Mouse (Mus musculus) hindbrain, embryonic 13.5 days (tissue): ENCODE results near the gene Dgat2l6. TPM values are rescaled to one million over a fixed set of nuclear protein-coding genes. Genes with fewer than 3 reads are reported as not detected.
A peak's percentile ranks its signal among the peaks of the same experiment; 100 is the strongest.

Experiments
- ATAC-seq: fragments of 200-750 bp; cut with Nextera tagmentation; 2 replicates; pipeline ENCODE4 v1.8.0; 2017; ENCODE audit warnings: moderate TSS enrichment; ENCODE audit not compliant: low FRiP score
- H3K27ac ChIP-seq: fragments of 300-500 bp; sonication (generic); 2 replicates; pipeline ENCODE4 v1.5.1; 2015; ENCODE audit warnings: inconsistent platforms, mild to moderate bottlenecking, moderate library complexity
- H3K27me3 ChIP-seq: fragments of 300-500 bp; sonication (generic); 2 replicates; pipeline ENCODE4 v1.6.1; 2015; ENCODE audit warnings: mild to moderate bottlenecking, inconsistent platforms
- H3K36me3 ChIP-seq: fragments of 300-500 bp; sonication (generic); 2 replicates; pipeline ENCODE4 v1.6.1; 2015; ENCODE audit warnings: mild to moderate bottlenecking, inconsistent platforms
- H3K4me1 ChIP-seq: fragments of 300-500 bp; sonication (generic); replicated peaks from 2 replicates; pipeline ENCODE4 v1.6.1; 2015; ENCODE audit warnings: inconsistent platforms
- H3K4me2 ChIP-seq: fragments of 300-500 bp; sonication (generic); 2 replicates; pipeline ENCODE4 v1.6.1; 2015; ENCODE audit warnings: inconsistent platforms, mild to moderate bottlenecking, moderate library complexity
- H3K4me3 ChIP-seq: fragments of 300-500 bp; sonication (generic); 2 replicates; pipeline ENCODE4 v1.5.1; 2015; ENCODE audit warnings: mild to moderate bottlenecking, inconsistent platforms
- H3K9ac ChIP-seq: fragments of 300-500 bp; sonication (generic); 2 replicates; pipeline ENCODE4 v1.6.1; 2015; ENCODE audit warnings: mild to moderate bottlenecking, inconsistent platforms
- H3K9me3 ChIP-seq: fragments of 300-500 bp; sonication (generic); 2 replicates; pipeline ENCODE4 v1.6.1; 2016; ENCODE audit warnings: inconsistent platforms
- WGBS: fragments of 180-500 bp; shearing (Covaris S2); methylation state at CpG from one replicate; pipeline ENCODE4 v1.1.7; 2015; 5-methylcytosine and 5-hydroxymethylcytosine counted together
- polyA plus RNA-seq: library from polyadenylated mRNA; unstranded; fragments of >200 nt; fragmentation: Nextera tagmentation; extraction: Ambion mirVana; gene quantifications from 2 replicates; pipeline ENCODE4 v1.2.1, GENCODE M21; 2015

The Dgat2l6 gene
- 0.04 TPM in 1 of 2 replicates, not detected in the other for polyA plus RNA-seq

DNA sequence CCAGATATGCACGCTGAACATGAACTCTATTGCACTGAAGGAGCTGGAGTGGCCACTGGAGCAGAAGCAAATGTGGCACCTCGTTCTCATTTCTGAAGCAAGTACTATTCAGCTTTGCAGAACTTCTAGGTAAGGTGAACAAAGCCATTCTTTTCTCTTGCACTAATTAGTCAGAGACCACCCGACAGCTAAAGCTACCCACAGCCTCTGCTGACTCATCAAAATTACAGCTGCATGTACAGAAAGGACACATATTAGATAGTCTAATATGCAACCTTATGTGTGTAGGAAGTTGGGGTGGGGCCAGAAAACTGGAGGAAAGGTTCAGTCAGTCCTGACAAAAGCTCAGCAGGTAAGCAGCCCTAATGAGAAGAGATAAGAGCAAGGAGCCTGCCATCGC, at the start of gene Dgat2l6:
Dgat2l6 (plus strand) TSS at position 368 of the 400 bp plus-strand sequence.
- WGBS = 90% methylated on average over 4 of the region's 4 CpGs
- Histone ChIP-seq H3K36me3 (no peaks in the 10 kb centered on the region), H3K4me3 (no peak within 1 kb of the TSS), H3K27ac (no peak within 1 kb of the TSS), H3K9ac (no peak within 1 kb of the TSS), H3K9me3 (no peaks in the 10 kb centered on the region), H3K4me1 (no peaks in the 10 kb centered on the region), H3K27me3 (no peaks in the 10 kb centered on the region), H3K4me2 (no peak within 1 kb of the TSS)
- ATAC-seq = no peak

DNA sequence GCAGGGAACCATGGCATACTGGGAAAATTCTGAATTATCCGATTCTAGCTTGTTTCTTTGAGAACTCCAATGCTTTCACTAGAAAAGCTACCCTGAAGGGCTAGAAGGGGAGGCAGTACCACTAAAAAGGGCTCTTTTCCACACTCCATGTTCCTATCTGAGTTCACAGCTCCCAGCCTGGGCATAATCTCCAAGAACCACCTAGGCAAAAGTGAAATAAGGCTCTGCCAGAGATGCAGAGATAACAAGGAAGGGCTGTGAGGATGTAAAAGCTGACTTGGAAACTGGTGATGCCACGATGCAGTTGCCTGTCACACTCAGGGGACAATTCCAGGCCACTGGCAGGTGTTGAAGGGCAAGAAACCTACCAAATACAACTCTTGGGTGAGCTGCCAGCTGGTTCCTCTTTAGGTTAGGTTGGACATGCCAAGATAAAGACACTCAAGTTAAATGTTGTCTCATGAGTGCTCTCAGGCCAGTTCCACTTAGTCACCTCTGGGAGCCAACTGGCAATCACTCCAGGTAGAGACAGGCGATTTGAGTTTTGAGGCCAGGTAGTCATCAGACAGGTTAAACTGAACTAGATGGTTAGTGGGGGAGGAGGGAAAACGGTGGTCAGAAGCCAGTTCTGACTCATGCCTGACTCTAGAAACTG, 48.9 kb upstream of the Dgat2l6 start:
- no peak overlapping the region for H3K4me2 ChIP-seq
- 78% methylated on average over 4 of the region's 4 CpGs for WGBS
- no peak for ATAC-seq
- no peak overlapping the region for H3K27ac ChIP-seq
- H3K27me3 ChIP-seq = peaks cover 18% of the 10 kb centered on the region; the same call in 1 of the 2 replicates
- no peak overlapping the region for H3K4me3 ChIP-seq
- no peaks in the 10 kb centered on the region for H3K36me3 ChIP-seq
- H3K9ac ChIP-seq = no peak overlapping the region
- no peaks in the 10 kb centered on the region for H3K9me3 ChIP-seq
- H3K4me1 ChIP-seq = no peaks in the 10 kb centered on the region

DNA sequence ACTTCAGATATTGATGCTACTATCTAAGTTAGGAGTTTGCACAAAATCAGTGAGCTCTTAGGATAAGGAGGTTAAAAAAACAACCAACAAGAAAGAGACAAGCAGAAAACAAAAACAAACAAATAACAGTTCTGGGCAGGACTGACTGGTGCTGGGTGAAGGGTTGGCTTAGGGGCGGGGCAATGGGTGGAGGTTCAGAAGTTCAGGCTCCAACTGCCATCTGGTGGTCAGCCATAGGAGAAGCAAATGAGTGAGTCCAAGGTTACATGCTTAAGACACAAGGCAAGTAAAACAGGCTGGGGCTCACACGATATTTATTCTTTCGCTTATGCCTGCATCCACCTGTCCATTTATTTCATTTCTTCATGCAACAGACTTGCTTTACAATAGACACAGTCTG, 44.3 kb upstream of the Dgat2l6 start:
- no peaks in the 10 kb centered on the region for H3K4me1 ChIP-seq
- WGBS = 43% methylated on average over 3 of the region's 3 CpGs

DNA sequence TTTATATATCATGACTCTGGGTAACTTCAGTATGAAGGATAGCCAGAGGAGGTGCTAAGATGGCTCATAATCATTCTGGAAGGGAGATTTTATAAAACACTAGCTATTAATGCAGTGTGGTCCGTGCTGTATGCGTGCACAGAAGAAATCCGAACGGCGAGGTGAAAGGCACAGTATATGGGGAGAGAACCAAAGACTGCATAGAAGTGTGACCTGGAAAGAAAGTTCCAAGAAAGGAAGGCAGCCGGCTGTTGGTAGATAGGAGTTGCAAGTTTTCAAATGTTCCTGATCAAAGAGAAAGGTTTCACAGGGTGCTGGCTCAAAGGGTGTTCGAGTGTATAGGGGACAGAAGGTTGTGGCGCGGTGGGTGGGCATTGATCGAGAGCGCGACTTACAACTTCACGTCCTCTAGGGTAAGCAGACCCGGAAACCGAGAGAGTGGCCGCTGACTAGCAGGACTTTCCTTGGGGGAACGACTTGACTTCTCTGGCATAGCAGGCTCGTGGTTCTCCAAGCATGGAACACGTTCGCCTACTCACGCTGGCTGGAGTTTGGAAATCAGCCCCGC, 31.1 kb upstream of the Dgat2l6 start:
- 22% methylated on average over 22 of the region's 22 CpGs for WGBS

More for the DNA sequence above, 44.3 kb upstream of the Dgat2l6 start:
- no peaks in the 10 kb centered on the region for H3K9me3 ChIP-seq
- no peak overlapping the region for H3K27ac ChIP-seq
- peaks cover 15% of the 10 kb centered on the region; the same call in 1 of the 2 replicates for H3K27me3 ChIP-seq
- H3K4me3 ChIP-seq = no peak overlapping the region
- no peak overlapping the region for H3K9ac ChIP-seq
- H3K4me2 ChIP-seq = no peak overlapping the region
- peak; percentile 84 for ATAC-seq
- no peaks in the 10 kb centered on the region for H3K36me3 ChIP-seq

DNA sequence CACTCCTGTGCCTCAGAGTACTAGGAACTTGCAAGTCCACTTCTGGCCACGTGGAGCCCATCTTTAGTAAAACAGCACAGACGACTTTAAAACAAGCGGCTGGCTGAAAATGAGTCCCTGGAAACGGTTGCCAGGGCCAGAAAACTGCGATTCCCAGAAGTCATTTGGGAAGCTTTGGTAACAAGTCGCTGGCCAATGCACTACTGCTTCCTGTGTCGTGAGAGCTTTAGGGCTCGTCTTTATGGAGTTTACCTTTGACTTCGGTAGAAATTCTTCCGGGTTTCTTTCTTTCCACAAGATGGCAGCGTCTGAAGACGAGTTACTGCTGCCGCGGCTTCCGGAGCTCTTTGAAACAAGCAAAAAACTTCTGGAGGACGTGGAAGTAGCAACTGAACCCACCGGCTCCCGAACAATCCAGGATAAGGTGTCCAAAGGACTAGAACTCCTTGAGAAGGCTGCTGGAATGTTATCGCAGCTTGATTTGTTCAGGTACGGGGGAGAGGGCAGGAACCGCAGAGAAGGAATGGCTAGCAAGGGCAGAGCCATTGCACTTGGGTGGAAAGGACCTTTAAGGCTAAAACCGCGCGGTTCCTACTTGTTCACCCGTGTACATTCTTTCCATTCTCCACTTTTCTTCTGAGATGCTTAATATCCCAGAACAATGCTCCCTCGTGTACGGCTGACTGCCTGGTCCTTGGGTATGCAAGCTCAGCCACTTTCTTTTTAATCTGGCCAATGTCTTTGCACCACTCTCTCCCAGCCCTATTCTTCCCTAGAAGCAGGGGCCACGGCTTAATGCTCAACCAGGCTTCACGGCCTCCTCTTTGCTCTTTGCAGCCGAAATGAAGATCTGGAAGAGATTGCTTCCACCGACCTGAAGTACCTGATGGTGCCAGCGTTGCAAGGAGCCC, 30.3 kb upstream of the Dgat2l6 start, which contains the start of gene Igbp1:
Igbp1 (plus strand) TSS at position 224 of the 911 bp plus-strand sequence.
- peak; percentile 98 for ATAC-seq
- peak within 1 kb of the TSS; percentile 70 for H3K9ac ChIP-seq
- peaks cover 6% of the 10 kb centered on the region; the same call in 1 of the 2 replicates for H3K36me3 ChIP-seq
- H3K4me3 ChIP-seq = peak within 1 kb of the TSS; percentile 56
- H3K27ac ChIP-seq = 0 out of 2 replicates have a peak within 1 kb of the TSS, but pooled peaks have one; percentile 40
- H3K4me2 ChIP-seq = peak within 1 kb of the TSS; percentile 63
- H3K4me1 ChIP-seq = peaks cover 9% of the 10 kb centered on the region
- H3K9me3 ChIP-seq = no peaks in the 10 kb centered on the region
- peaks cover 9% of the 10 kb centered on the region; the same call in 1 of the 2 replicates for H3K27me3 ChIP-seq
- 18% methylated on average over 32 of the region's 32 CpGs for WGBS

More for the DNA sequence above, 31.1 kb upstream of the Dgat2l6 start:
- peak overlapping the region; percentile 58 for H3K4me2 ChIP-seq
- H3K9me3 ChIP-seq = no peaks in the 10 kb centered on the region
- H3K36me3 ChIP-seq = peaks cover 6% of the 10 kb centered on the region; the same call in 1 of the 2 replicates
- peaks cover 9% of the 10 kb centered on the region; the same call in 1 of the 2 replicates for H3K27me3 ChIP-seq
- H3K4me3 ChIP-seq = peak overlapping the region; percentile 56
- H3K9ac ChIP-seq = no peak overlapping the region
- ATAC-seq = peak; percentile 67
- peaks cover 9% of the 10 kb centered on the region for H3K4me1 ChIP-seq
- H3K27ac ChIP-seq = no peak overlapping the region

DNA sequence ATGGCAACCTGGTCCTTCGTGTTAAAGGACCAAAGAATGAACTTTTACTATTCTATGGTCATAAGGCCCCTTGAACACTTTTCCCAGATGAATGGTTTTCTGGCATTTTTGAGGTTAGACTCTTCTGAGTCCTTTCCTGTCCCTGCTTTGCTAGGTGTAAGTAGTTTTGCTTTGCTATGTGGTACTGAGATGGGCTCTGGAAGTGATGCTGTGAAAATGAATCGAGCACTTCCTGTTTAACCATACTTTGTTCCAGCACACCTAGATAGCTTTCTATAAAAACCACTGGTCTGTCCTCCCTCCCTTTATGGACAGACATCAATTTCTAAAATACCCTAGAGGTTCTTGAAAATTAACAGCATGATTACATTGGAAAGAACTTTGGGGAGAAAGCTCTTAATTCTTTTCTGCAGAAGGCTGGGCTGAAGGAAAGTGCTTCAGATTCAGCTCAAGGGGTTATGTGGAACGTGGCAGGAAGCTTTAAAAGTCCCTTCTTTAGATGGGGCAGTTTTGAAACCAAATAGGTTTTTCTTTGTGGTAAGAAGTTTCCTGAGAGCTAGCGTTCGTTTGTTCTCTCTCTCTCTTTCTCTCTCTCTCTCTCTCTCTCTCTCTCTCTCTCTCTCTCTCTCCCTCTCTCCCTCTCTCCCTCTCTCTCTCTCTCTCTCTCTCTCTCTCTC, 20.3 kb upstream of the Dgat2l6 start:
- no peak overlapping the region for H3K27ac ChIP-seq
- H3K36me3 ChIP-seq = peaks cover 24% of the 10 kb centered on the region
- H3K4me1 ChIP-seq = no peaks in the 10 kb centered on the region
- no peaks in the 10 kb centered on the region for H3K27me3 ChIP-seq
- H3K9ac ChIP-seq = no peak overlapping the region
- no peak for ATAC-seq
- no peaks in the 10 kb centered on the region for H3K9me3 ChIP-seq
- WGBS = 89% methylated on average over 5 of the region's 5 CpGs
- H3K4me3 ChIP-seq = no peak overlapping the region
- H3K4me2 ChIP-seq = no peak overlapping the region

DNA sequence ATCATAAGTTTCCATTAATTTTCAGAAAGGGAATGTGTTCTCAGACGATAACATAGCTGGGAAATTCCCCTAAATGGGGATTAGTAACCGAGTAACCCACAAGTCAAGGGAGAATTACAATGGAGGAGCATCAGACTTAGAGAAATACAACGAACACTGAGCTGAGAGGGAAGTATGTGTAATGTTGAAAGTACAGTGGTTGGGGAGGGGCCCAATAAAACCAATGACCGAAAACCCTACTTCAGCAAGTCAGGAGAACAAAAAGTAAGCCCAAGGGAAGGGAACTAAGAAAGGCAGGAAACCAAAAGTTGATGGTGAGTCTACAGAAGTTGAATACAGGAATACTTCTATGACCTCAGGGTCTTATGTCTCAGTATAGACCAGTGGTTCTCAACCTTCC, 16.5 kb upstream of the Dgat2l6 start:
- Histone ChIP-seq H3K9ac (no peak overlapping the region), H3K27me3 (no peaks in the 10 kb centered on the region), H3K9me3 (no peaks in the 10 kb centered on the region), H3K36me3 (peaks cover 23% of the 10 kb centered on the region), H3K27ac (no peak overlapping the region), H3K4me3 (no peak overlapping the region), H3K4me2 (no peak overlapping the region), H3K4me1 (no peaks in the 10 kb centered on the region)
- WGBS = 81% methylated on average over 4 of the region's 4 CpGs
- no peak for ATAC-seq

DNA sequence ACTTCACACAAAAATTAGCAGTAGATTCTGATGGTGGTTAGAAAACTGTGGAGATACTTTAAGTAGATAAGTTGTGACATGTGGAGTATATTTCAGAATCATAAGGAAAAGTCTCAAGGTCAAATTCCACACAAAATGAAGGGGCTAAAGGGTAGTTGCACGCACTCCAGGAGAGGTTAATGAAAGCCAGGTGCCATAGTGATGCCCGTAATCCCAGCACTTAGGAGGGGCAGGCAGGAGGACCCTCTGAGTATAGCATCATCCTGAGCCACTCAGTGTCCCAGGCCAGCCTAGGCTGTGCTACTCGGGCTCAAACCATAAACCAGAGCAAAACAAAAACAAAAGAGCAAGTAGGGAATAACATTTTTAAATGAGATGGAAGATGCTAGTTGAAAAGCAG, 14.7 kb upstream of the Dgat2l6 start:
- H3K36me3 ChIP-seq = peaks cover 23% of the 10 kb centered on the region
- H3K27ac ChIP-seq = no peak overlapping the region
- no peak overlapping the region for H3K4me2 ChIP-seq
- H3K4me1 ChIP-seq = no peaks in the 10 kb centered on the region
- WGBS = 79% methylated on average over 3 of the region's 3 CpGs
- H3K27me3 ChIP-seq = no peaks in the 10 kb centered on the region
- no peak for ATAC-seq
- H3K4me3 ChIP-seq = no peak overlapping the region
- H3K9ac ChIP-seq = no peak overlapping the region
- H3K9me3 ChIP-seq = no peaks in the 10 kb centered on the region

DNA sequence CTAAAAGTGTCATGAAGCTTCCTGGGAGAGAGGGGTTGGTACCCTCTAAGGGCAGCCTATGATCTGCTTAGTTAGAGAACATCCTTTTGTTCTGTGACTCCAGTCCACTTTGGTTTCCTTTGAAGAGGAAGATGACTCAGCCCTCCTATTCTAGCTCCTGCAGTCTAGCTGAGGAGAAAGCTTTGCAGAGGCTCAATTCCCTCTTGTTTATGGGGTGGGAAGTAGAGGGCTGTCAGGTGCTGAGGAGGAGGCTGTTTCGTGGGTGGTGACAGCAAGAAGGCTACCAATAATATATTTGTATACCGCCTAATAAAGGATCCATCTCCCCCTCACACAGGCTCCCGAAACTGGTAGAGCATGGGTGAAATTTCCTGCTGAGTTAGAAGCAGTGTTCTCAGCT, 8.0 kb upstream of the Dgat2l6 start:
- H3K9ac ChIP-seq = no peak overlapping the region
- no peaks in the 10 kb centered on the region for H3K9me3 ChIP-seq
- no peak overlapping the region for H3K4me2 ChIP-seq
- H3K36me3 ChIP-seq = peaks cover 18% of the 10 kb centered on the region; the same call in 1 of the 2 replicates
- no peak overlapping the region for H3K27ac ChIP-seq
- no peak for ATAC-seq
- no peaks in the 10 kb centered on the region for H3K4me1 ChIP-seq
- no peak overlapping the region for H3K4me3 ChIP-seq
- WGBS = 84% methylated on average over 3 of the region's 3 CpGs
- H3K27me3 ChIP-seq = 0 out of 2 replicates have a peak, but pooled peaks cover 2% of the 10 kb centered on the region

DNA sequence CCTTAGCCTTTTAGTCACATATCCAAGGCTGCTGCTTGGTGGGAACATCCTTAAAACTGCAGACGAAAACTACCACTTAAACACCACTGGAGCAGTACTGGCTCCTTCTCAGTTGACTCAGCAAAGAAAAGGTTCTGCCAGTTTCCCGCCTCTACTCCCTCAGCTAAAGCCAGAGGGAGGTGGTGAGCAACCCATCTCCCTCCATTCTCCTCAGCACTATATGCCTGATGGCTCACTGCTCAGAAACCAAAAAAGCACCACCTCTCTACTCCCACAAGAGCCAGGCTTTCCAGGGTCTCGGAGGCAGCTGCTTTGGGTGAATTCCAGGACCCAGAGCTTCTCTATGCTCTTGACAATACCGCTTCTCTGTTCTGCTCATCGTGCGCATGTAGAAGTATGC, 7.0 kb upstream of the Dgat2l6 start:
- WGBS = 88% methylated on average over 6 of the region's 6 CpGs
- ATAC-seq = no peak
- Histone ChIP-seq H3K27me3 (0 out of 2 replicates have a peak, but pooled peaks cover 2% of the 10 kb centered on the region), H3K9ac (no peak overlapping the region), H3K36me3 (peaks cover 18% of the 10 kb centered on the region; the same call in 1 of the 2 replicates), H3K9me3 (no peaks in the 10 kb centered on the region), H3K4me1 (no peaks in the 10 kb centered on the region), H3K4me2 (no peak overlapping the region), H3K27ac (no peak overlapping the region), H3K4me3 (no peak overlapping the region)

DNA sequence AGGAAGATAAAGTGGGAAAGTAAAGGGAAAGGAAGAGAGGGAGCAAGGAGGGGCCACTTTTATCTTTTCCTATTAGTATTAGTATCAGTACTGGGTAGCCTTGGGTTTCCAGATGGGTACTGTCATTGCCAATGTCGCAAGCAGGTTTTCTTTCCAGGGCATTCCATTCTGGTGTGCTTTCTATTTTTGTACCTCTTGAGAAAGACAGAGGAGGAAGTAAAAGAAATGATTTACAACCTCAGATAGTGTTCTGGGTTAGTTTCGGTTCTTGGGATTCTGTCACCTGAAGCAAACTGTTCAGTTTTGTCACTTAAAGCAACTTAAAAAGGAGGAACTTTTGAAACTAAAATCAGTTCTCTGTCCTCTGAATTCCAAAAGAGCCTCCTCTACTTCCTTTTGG, 6.1 kb upstream of the Dgat2l6 start:
- no peak overlapping the region for H3K4me3 ChIP-seq
- WGBS = 96% methylated on average over 2 of the region's 2 CpGs
- H3K27me3 ChIP-seq = 0 out of 2 replicates have a peak, but pooled peaks cover 2% of the 10 kb centered on the region
- H3K4me1 ChIP-seq = no peaks in the 10 kb centered on the region
- H3K27ac ChIP-seq = no peak overlapping the region
- H3K36me3 ChIP-seq = peaks cover 18% of the 10 kb centered on the region; the same call in 1 of the 2 replicates
- H3K4me2 ChIP-seq = no peak overlapping the region
- no peaks in the 10 kb centered on the region for H3K9me3 ChIP-seq
- H3K9ac ChIP-seq = no peak overlapping the region
- ATAC-seq = no peak
